In genomic region chr15:10747638-10748037, GRCm38 (mm10) we compare ENCODE assay signal across 9 mouse cellular contexts. TPM values are rescaled to one million over a fixed set of nuclear protein-coding genes. Genes with fewer than 3 reads are reported as not detected.
A peak's percentile ranks its signal among the peaks of the same experiment; 100 is the strongest.
DNase-seq lines count a peak whose midpoint lies in the region; ATAC-seq and TF ChIP-seq lines count a peak whose summit lies in the region.
"Had no signal": no experiment of that assay in that cellular context is flagged by ENCODE, and none has a peak within 500 bp of the region (broad histone marks: within the 10 kb centered on the region; RNA-seq: fewer than 3 reads in every experiment).

No protein-coding gene starts in this region.

- H3K4me3 ChIP-seq in limb, embryonic 11.5 days (ENCODE audit: low read depth, low read length), result no peak overlapping the region
- no peak overlapping the region for H3K4me3 ChIP-seq in limb, embryonic 10.5 days
- no peak overlapping the region for H3K4me3 ChIP-seq in myocyte
- no peak overlapping the region for H3K4me3 ChIP-seq in lung, postnatal 0 days (ENCODE audit: low read depth, low read length)

- 0 out of 2 replicates have a peak overlapping the region, but pooled peaks have one; percentile 8 for H3K27ac ChIP-seq in limb, embryonic 11.5 days (replicated peaks; ENCODE audit: low read depth, low read length)
- H3K27ac ChIP-seq in limb, embryonic 10.5 days, result no peak overlapping the region
- H3K27ac ChIP-seq in lung, postnatal 0 days (ENCODE audit: low read length), result no peak overlapping the region

- H3K9ac ChIP-seq in limb, embryonic 11.5 days (ENCODE audit: low read length), result 0 out of 2 replicates have a peak overlapping the region, but pooled peaks have one; percentile 22
- no peak overlapping the region for H3K9ac ChIP-seq in lung, postnatal 0 days (replicated peaks; ENCODE audit: low read depth)

- 0 out of 2 replicates have a peak overlapping the region, but pooled peaks have one; percentile 7 for H3K4me2 ChIP-seq in limb, embryonic 11.5 days (ENCODE audit: low read depth, severe bottlenecking)
- peak overlapping the region; percentile 58 for H3K4me2 ChIP-seq in myocyte (ENCODE audit: low read depth)
- no peak overlapping the region for H3K4me2 ChIP-seq in lung, postnatal 0 days (replicated peaks; ENCODE audit: low read depth, low read length)

- WGBS in limb, embryonic 11.5 days, result 75% methylated on average over 8 of the region's 8 CpGs
- 85% methylated on average over 8 of the region's 8 CpGs for WGBS in limb, embryonic 10.5 days
- 30% methylated on average over 8 of the region's 8 CpGs for WGBS in lung, postnatal 0 days

- H3K79me2 ChIP-seq in myocyte (ENCODE audit: control insufficient read depth, insufficient read depth), result no peaks in the 10 kb centered on the region

- TF ChIP-seq CTCF in lung, postnatal 0 days (IDR thresholded peaks at IDR 0.05), result no peak

- DNase-seq in limb, embryonic 11.5 days (ENCODE audit: low spot score), result no peak
- DNase-seq in limb, embryonic 10.5 days (ENCODE audit: low spot score), result no peak
- DNase-seq in layer of hippocampus, postnatal 14 days (ENCODE audit: low spot score in 2 of 2), result no peak
- no peak for DNase-seq in lung, postnatal 4 days
- DNase-seq in lung, postnatal 0 days (ENCODE audit: low spot score), result no peak
- DNase-seq: heart, postnatal 4 days had no signal

- no peaks in the 10 kb centered on the region for H3K9me3 ChIP-seq in limb, embryonic 11.5 days (ENCODE audit: control insufficient read depth, low read length)
- H3K9me3 ChIP-seq in limb, embryonic 10.5 days (replicated peaks), result no peaks in the 10 kb centered on the region
- H3K9me3 ChIP-seq in lung, postnatal 0 days (ENCODE audit: low read length), result no peaks in the 10 kb centered on the region

- ATAC-seq in limb, embryonic 11.5 days (ENCODE audit: insufficient number of reproducible peaks, low FRiP score, low TSS enrichment, low read depth), result no peak
- peak; percentile 68 for ATAC-seq in common myeloid progenitor, adult 5-6 weeks (replicated peaks; ENCODE audit: low read depth, poor library complexity, severe bottlenecking)
- peak; percentile 27 to 42; a peak in 2 of 4 replicates for ATAC-seq in hematopoietic stem cell, adult 5-6 weeks (replicated peaks in 1 of 2; ENCODE audit: insufficient read depth in 1 of 2, low FRiP score in 2 of 2, low TSS enrichment in 1 of 2, low read depth in 1 of 2, poor library complexity in 2 of 2, severe bottlenecking in 2 of 2)
- ATAC-seq in lung, postnatal 0 days, result no peak

- no peaks in the 10 kb centered on the region for H3K36me3 ChIP-seq in limb, embryonic 11.5 days (ENCODE audit: control insufficient read depth, insufficient read depth, low read length)
- no peaks in the 10 kb centered on the region for H3K36me3 ChIP-seq in limb, embryonic 10.5 days
- H3K36me3 ChIP-seq in myocyte (ENCODE audit: control insufficient read depth, insufficient read depth), result no peaks in the 10 kb centered on the region
- no peaks in the 10 kb centered on the region for H3K36me3 ChIP-seq in lung, postnatal 0 days (ENCODE audit: insufficient read depth, low read length)

- 0 out of 2 replicates have a peak, but pooled peaks cover 5% of the 10 kb centered on the region for H3K4me1 ChIP-seq in limb, embryonic 11.5 days (ENCODE audit: control insufficient read depth, insufficient read depth, low read length)
- peaks cover 14% of the 10 kb centered on the region for H3K4me1 ChIP-seq in limb, embryonic 10.5 days
- H3K4me1 ChIP-seq in lung, postnatal 0 days (ENCODE audit: insufficient read depth, low read depth, low read length), result no peaks in the 10 kb centered on the region

- TF ChIP-seq POLR2A in myocyte (IDR thresholded peaks at IDR 0.05; ENCODE audit: insufficient read length, low read depth), result no peak

- H3K27me3 ChIP-seq in limb, embryonic 11.5 days (ENCODE audit: control insufficient read depth, insufficient read depth, low read length), result no peaks in the 10 kb centered on the region
- no peaks in the 10 kb centered on the region for H3K27me3 ChIP-seq in limb, embryonic 10.5 days (ENCODE audit: low read depth, poor library complexity, severe bottlenecking)
- H3K27me3 ChIP-seq in myocyte (ENCODE audit: control insufficient read depth, insufficient read depth, insufficient read length), result no peaks in the 10 kb centered on the region
- H3K27me3 ChIP-seq in lung, postnatal 0 days (replicated peaks; ENCODE audit: insufficient read depth, low read length), result no peaks in the 10 kb centered on the region

- TF ChIP-seq EP300 in lung, postnatal 0 days (IDR thresholded peaks at IDR 0.05), result no peak

- H3ac ChIP-seq in myocyte (ENCODE audit: control insufficient read depth, insufficient read length), result no peak overlapping the region

TF ChIP-seq in myocyte, 11 proteins besides CTCF, POLR2A, EP300 and RAD21:
- TF ChIP-seq USF1 (IDR thresholded peaks at IDR 0.05; ENCODE audit: low read depth), result no peak
- TF ChIP-seq TCF12 (IDR thresholded peaks at IDR 0.05; ENCODE audit: insufficient read depth, poor library complexity, severe bottlenecking), result no peak
- no peak for TF ChIP-seq MAX (IDR thresholded peaks at IDR 0.05; ENCODE audit: low read depth)
- no peak for TF ChIP-seq REST (IDR thresholded peaks at IDR 0.05; ENCODE audit: insufficient read depth, insufficient read length)
- no peak for TF ChIP-seq CEBPB (IDR thresholded peaks at IDR 0.05; ENCODE audit: insufficient read depth, poor library complexity, severe bottlenecking)
- no peak for TF ChIP-seq TCF3 (IDR thresholded peaks at IDR 0.05; ENCODE audit: insufficient read length, low read depth)
- no peak for TF ChIP-seq SRF (IDR thresholded peaks at IDR 0.05; ENCODE audit: control insufficient read depth, insufficient read length, low read depth)
- no peak for TF ChIP-seq MYOG (IDR thresholded peaks at IDR 0.05; ENCODE audit: control insufficient read depth in 1 of 3, insufficient read depth in 1 of 3, insufficient read length in 2 of 3, low read depth in 2 of 3)
- TF ChIP-seq E2F4 (IDR thresholded peaks at IDR 0.05; ENCODE audit: insufficient read depth), result no peak
- TF ChIP-seq POLR2AphosphoS2 (IDR thresholded peaks at IDR 0.05; ENCODE audit: insufficient read length, low read depth), result no peak
- TF ChIP-seq MYOD1 (IDR thresholded peaks at IDR 0.05; ENCODE audit: control insufficient read depth in 1 of 3, insufficient read length in 2 of 3, low read depth in 2 of 3), result no peak

RNA-seq across cellular contexts. Expression of gene Rai14, which starts 33.2 kb away (rescaled TPM):
- 70.8 and 71.9 TPM in 2 replicates for polyA plus RNA-seq in limb, embryonic 11.5 days (2014; fragmentation: Nextera tagmentation; extraction: Ambion mirVana)
- polyA plus RNA-seq in limb, embryonic 10.5 days (2016; fragmentation: Nextera tagmentation; extraction: Ambion mirVana), result 50.5 and 64.8 TPM in 2 replicates
- total RNA-seq in common myeloid progenitor, adult 5-6 weeks (2017), result 9.6 and 11.1 TPM in 2 replicates
- total RNA-seq in hematopoietic stem cell, adult 5-6 weeks (2017), result 20.3 and 22.8 TPM in 2 replicates
- 27.4 TPM for polyA plus RNA-seq in myocyte (2012; fragmentation: generic; extraction: Trizol)
- 1 to 10 TPM; 6.5 to 8.1 TPM for total RNA-seq in layer of hippocampus, postnatal 14 days (2021)
- polyA plus RNA-seq in lung, postnatal 0 days (2015; fragmentation: Nextera tagmentation; extraction: Ambion mirVana), result 56.0 and 63.0 TPM in 2 replicates

Comparison
In these comparisons a context has a peak if more than half of its experiments do, and no peak if none do; other contexts are left out.
1. ATAC-seq: peak in common myeloid progenitor, adult 5-6 weeks (single experiment) and hematopoietic stem cell, adult 5-6 weeks (2 of 2); none in limb, embryonic 11.5 days (single experiment) and lung, postnatal 0 days (single experiment).